Mouse (Mus musculus) T-cell, adult 2 months (primary cell): ENCODE data around the gene Sox8.

Experiments used
- DNase-seq: peaks from one replicate; pipeline ENCODE4 v3.0.0; 2022; ENCODE audit warnings: low spot score

The Sox8 gene

GRCm38 (mm10) chr17:25555666-25556629, 14.5 kb downstream of the Sox8 start:
- no peak for DNase-seq

DNA sequence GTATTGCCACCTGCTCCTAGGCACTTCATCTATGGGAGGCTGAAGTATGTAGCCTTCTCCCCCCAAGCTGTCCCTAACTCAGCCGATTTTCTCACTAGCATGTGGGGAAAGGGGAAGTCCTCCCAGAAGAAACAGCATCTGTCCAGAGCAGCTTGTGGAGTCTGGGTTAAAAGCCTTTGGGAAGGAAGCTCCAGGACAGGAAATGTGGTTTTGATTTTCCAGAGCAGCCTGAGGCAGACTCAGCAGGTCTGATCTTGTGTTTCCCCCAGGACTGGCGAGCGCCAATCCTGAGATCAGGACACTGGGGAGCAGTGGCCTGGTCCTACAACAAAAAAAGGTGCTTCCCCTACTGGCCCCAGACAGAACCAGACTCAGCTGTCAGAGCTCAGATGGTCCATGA, 15.3 kb downstream of the Sox8 start:
- DNase-seq: no peak

DNA sequence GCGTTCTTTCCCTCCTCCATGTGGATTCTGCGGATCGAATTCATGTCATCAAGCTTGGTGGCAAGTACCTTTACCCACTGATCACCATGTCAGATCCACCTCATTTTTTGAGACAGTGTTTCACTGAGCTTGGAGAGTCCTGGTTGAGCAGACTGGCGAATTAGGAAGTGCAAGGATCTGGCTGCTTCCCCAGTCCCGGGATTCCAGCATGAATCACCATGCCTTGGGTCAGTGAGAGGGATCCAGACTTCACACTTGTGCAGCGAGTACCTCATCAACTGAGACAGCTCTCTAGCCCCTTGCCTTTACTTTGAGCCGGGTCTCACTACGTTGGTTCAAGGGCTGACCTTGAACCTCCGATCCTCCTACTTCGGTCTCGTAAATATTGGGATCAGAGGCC, 19.2 kb downstream of the Sox8 start:
- DNase-seq: no peak

DNA sequence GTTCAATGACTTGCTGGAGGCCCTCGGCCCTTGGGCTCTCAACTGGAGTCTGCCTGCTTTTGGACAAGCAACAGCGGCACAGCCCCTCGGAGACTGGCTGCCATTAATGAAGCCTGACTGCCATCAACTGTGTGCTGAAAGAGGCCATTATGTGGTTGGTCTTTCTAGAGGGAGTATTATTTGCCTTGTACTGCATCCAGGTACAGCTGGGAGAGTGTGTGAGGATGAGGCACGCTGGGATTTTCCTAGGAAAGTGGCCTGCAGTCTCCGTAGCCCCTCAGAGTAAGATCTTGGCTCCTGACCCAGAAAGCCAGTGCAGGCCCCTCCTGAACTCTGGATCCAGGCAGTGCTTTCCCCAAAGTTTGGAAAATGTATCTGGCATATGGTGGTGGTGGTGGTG, 20.5 kb downstream of the Sox8 start:
- DNase-seq: no peak

- no peak for DNase-seq
Observed at GRCm38 (mm10) chr17:25547026-25547425, 23.5 kb downstream of the Sox8 start.

DNA sequence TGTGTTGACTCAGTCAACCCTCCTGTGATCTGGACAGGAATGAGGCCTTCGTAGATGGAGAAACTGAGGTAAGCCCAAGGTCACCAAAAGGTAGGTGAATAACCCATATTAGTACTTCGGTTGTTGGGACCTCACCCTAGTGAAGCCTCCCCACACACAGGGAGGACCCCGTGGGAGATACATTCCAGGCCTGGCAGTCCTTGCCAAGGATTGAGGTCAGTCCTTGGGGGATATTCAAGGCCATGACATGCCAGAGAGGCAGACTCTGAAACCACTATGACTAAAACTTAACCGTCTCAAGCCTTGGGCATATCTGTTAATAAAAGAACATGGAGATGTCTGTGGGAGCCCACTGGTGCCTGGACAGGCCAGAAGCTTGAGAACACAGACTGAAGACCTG, 28.7 kb downstream of the Sox8 start:
- no peak for DNase-seq

GRCm38 (mm10) chr17:25540731-25541130, 29.8 kb downstream of the Sox8 start:
- no peak for DNase-seq

DNA sequence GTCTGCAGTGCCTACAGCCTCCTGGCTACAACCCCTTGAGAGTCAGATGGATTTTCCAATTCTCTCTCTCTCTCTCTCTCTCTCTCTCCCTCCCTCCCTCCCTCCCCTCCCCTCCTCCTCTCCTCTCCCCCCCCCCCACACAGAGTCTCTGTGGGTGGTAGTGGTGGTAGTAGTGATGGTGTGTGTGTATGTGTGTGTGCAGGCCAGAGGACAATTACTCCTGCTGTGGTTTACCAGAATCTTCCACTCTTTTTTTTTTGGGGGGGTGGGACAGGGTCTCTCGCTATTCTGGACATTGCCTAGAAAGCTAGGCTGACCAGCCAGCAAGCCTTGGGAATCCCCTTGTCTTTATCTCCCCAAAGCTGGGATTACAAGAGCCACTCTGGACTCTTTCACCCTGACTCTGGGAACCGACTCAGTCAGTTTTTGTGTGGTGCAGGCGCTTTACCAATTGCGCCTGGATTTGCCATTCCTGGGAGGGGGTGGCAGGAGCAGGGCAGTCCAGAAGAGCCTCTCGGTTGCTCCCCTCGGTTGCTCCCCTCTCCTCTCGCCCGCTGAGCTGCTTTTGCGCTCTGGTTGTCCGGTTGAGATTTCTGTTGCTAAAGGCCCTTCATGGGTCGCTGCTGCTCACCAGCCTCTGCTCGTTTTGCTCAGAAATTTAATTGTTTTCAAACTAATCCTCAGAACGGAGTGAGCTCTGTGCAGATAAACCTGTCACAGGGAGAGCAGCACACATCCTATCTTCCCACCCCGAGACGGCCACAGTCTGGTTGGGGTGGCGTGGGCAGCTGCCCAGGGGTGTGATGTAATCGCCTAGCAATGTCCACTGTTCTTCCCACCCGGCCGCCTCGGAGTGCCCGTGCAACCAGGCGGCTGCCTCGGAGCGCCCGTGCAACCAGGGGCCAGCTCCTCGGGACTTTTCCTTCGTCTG, 31.3 kb downstream of the Sox8 start:
- DNase-seq: no peak

GRCm38 (mm10) chr17:25530357-25531022, 40.0 kb downstream of the Sox8 start:
- DNase-seq: no peak

- DNase-seq: no peak
Observed at GRCm38 (mm10) chr17:25522080-25522479, 48.4 kb downstream of the Sox8 start.

DNA sequence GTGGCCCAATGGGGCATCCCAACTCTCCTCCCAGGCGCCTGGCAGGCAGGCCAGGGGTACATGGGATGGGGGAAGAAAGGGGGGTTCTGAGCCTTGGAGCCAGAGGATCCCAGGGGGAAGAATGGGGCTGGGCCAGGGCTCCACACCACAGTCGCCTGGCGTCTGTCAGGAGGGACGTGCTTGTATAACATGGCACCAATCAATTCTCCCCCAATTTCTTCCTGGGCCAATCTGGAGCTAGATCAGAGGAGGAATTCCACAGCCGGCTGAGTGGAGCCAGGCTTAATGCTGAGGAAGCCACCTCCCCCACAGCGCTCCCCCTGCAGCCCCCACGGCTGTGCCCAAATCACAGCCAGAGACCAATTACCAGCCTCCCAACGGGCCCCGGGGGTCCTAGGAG, 50.0 kb downstream of the Sox8 start:
- no peak for DNase-seq

DNA sequence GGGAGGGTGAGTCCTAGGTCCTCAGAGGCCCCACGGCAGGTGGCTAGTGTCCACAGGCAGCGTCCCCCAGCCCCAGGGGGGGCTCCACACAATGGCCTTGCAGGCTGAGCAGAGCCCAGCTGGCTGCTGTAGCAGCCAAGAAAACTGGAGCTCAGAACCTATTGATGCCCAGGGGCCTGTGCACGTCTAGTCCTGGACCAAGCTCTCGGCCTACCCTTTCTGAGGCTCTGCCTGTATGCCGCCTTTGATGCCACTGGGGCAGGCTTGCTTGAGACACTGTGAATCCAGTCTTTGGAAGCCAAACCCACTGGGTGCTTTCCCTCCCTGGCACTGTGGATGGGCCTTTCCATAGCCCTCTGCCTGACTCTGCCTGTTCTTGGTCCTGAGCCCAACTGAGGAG, 51.0 kb downstream of the Sox8 start:
- no peak for DNase-seq

DNA sequence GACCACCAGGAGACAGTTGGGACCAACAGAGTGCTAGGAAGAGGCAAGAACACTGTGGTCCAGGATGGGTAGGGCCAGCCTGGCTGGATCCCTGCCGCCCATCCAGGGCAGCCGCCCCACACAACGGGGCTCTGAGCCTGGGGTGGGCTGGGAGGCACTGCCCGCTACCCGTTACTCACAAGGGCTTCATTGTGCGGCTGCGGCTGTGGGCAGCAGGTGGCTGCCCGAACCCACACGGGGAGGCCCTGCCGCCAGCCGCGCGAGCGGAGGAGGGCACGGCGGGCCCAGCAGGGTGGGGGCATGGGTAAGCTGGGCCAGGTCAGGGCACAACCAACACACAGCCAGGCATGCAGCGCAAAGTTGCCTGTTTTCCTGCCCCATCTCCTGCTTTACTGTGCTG, 52.3 kb downstream of the Sox8 start:
- DNase-seq: no peak

DNA sequence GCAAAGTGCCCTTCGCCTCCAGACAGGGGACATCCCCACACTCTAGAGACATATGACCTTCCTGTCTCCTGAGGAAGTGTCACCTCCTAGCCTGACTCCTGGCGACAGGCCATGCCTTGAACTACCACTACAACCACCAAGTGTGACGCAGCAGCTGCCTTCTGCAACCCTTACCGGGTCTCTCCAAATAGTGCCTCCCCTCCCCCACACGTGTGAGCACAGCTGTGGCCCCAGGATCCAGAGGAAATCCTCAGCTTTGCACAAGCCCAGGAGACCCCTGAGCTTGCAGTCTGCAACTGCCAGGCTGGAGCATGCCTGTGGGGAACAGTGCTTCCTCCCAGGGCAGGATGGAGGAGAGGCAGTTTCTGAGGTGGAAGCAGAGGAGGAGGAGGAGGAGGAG, 54.2 kb downstream of the Sox8 start:
- no peak for DNase-seq
